Mouse (Mus musculus): ENCODE results near the gene Strap.

DNA sequence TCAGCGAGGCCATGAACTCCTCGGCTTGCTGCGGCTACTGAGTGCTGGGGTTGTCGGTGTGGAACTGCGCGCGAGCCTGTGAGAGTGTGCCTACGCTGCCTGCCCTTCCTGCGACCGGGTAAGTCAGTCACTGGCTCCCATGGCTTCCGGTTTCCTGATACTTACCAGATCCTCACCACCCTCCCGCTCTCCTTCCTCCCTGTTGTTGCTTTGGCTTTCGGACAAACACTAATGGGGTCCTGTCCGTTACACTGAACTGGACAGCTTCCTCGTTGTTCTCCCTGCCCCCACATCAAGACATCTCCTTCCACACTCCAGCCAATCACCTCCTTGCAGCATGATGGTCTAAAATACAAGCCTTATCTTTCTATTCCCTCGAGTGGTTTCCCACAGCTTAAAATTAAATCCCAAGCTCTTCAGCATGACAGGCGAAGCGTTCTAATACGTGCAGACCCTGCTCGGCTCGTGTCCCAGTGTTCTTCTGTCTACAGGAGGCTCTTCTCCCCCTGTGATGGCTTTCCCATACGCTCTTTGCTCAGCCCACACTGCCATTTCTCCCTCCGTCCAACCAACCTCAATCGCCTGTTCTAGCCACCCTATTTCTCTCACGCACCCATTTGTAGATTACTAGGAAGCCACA is 30.5 kb upstream of the Strap start:
- no peak for TF ChIP-seq ZC3H11A (IDR thresholded peaks at IDR 0.05; ENCODE audit: borderline replicate concordance, low read depth, low read length)
- no peak for TF ChIP-seq HCFC1 (IDR thresholded peaks at IDR 0.05; ENCODE audit: borderline replicate concordance, insufficient read depth, low read length)
- TF ChIP-seq ZNF384 (IDR thresholded peaks at IDR 0.05; ENCODE audit: low read depth, low read length): no peak
- TF ChIP-seq MAFK (IDR thresholded peaks at IDR 0.05; ENCODE audit: insufficient read depth, low read depth, low read length): no peak
